Mouse (Mus musculus) liver, embryonic 13.5 days (tissue): Measurements from ENCODE around the gene 1810030O07Rik. TPM values are rescaled to one million over a fixed set of nuclear protein-coding genes. Genes with fewer than 3 reads are reported as not detected.
A peak's percentile ranks its signal among the peaks of the same experiment; 100 is the strongest.

Experiments
- ATAC-seq: fragments of 200-750 bp; cut with Nextera tagmentation; 2 replicates; pipeline ENCODE4 v1.8.0; 2017; ENCODE audit warnings: low read depth, mild to moderate bottlenecking, moderate number of reproducible peaks, moderate library complexity
- DNase-seq: peaks from one replicate; pipeline ENCODE4 v3.0.0; 2022
- H3K27ac ChIP-seq: fragments of 300-500 bp; sonication (generic); 2 replicates; pipeline ENCODE4 v1.5.1; 2015; ENCODE audit warnings: moderate library complexity, mild to moderate bottlenecking, inconsistent platforms
- H3K27me3 ChIP-seq: fragments of 300-500 bp; sonication (generic); 2 replicates; pipeline ENCODE4 v1.6.1; 2015; ENCODE audit warnings: mild to moderate bottlenecking, inconsistent platforms
- H3K36me3 ChIP-seq: fragments of 300-500 bp; sonication (generic); 2 replicates; pipeline ENCODE4 v1.6.1; 2015; ENCODE audit warnings: mild to moderate bottlenecking, inconsistent platforms
- H3K4me1 ChIP-seq: fragments of 300-500 bp; sonication (generic); replicated peaks from 2 replicates; pipeline ENCODE4 v1.6.1; 2015; ENCODE audit warnings: inconsistent platforms
- H3K4me2 ChIP-seq: fragments of 300-500 bp; sonication (generic); 2 replicates; pipeline ENCODE4 v1.6.1; 2015; ENCODE audit warnings: inconsistent platforms, mild to moderate bottlenecking, moderate library complexity
- H3K4me3 ChIP-seq: fragments of 300-500 bp; sonication (generic); replicated peaks from 2 replicates; pipeline ENCODE4 v1.5.1; 2015; ENCODE audit warnings: mild to moderate bottlenecking, inconsistent platforms
- H3K9ac ChIP-seq: fragments of 300-500 bp; sonication (generic); 2 replicates; pipeline ENCODE4 v1.6.1; 2015; ENCODE audit warnings: mild to moderate bottlenecking, inconsistent platforms
- H3K9me3 ChIP-seq: fragments of 300-500 bp; sonication (generic); replicated peaks from 2 replicates; pipeline ENCODE4 v1.6.1; 2016; ENCODE audit warnings: inconsistent platforms
- WGBS: fragments of 180-500 bp; shearing (Covaris S2); methylation state at CpG from one replicate; pipeline ENCODE4 v1.1.7; 2015; ENCODE audit not compliant: insufficient replicate concordance; 5-methylcytosine and 5-hydroxymethylcytosine counted together
- polyA plus RNA-seq: library from polyadenylated mRNA; unstranded; fragments of >200 nt; fragmentation: Nextera tagmentation; extraction: Ambion mirVana; gene quantifications from 2 replicates; pipeline ENCODE4 v1.2.1, GENCODE M21; 2015

1810030O07Rik gene
- 15.0 and 17.1 TPM in 2 replicates for polyA plus RNA-seq

- H3K9me3 ChIP-seq: no peaks in the 10 kb centered on the region
- peak; percentile 80 for DNase-seq
- H3K4me3 ChIP-seq: peak within 1 kb of the TSS; percentile 77
- peaks cover 10% of the 10 kb centered on the region; the same call in 1 of the 2 replicates for H3K36me3 ChIP-seq
- 8% methylated on average over 42 of the region's 42 CpGs for WGBS
- H3K27me3 ChIP-seq: no peaks in the 10 kb centered on the region
- peak within 1 kb of the TSS; percentile 91 for H3K27ac ChIP-seq
- H3K9ac ChIP-seq: peak within 1 kb of the TSS; percentile 80
- ATAC-seq: peak; percentile 100
- peaks cover 10% of the 10 kb centered on the region for H3K4me1 ChIP-seq
- H3K4me2 ChIP-seq: peak within 1 kb of the TSS; percentile 71
Measured at GRCm38 (mm10) chrX:12673054-12673775, at the start of gene 1810030O07Rik. TSS of gene 1810030O07Rik (minus strand) at chrX:12673668.

GRCm38 (mm10) chrX:12716036-12716435 lies 42.6 kb upstream of the 1810030O07Rik start:
- H3K4me3 ChIP-seq: no peak overlapping the region
- H3K27me3 ChIP-seq: no peaks in the 10 kb centered on the region
- ATAC-seq (no peak), DNase-seq (no peak)
- H3K9me3 ChIP-seq: no peaks in the 10 kb centered on the region
- WGBS: 72% methylated on average over 4 of the region's 4 CpGs
- H3K36me3 ChIP-seq: peaks cover 31% of the 10 kb centered on the region
- no peak overlapping the region for H3K4me2 ChIP-seq
- H3K4me1 ChIP-seq: no peaks in the 10 kb centered on the region
- H3K9ac ChIP-seq: no peak overlapping the region
- no peak overlapping the region for H3K27ac ChIP-seq

- Histone ChIP-seq H3K27ac (no peak overlapping the region), H3K9me3 (no peaks in the 10 kb centered on the region), H3K27me3 (no peaks in the 10 kb centered on the region), H3K9ac (no peak overlapping the region), H3K36me3 (peaks cover 26% of the 10 kb centered on the region), H3K4me3 (no peak overlapping the region), H3K4me2 (no peak overlapping the region), H3K4me1 (no peaks in the 10 kb centered on the region)
- ATAC-seq (no peak), DNase-seq (no peak)
- 86% methylated on average over 7 of the region's 7 CpGs for WGBS
Measured at GRCm38 (mm10) chrX:12713796-12714195, 40.3 kb upstream of the 1810030O07Rik start.

GRCm38 (mm10) chrX:12686910-12687309 lies 13.4 kb upstream of the 1810030O07Rik start:
- no peaks in the 10 kb centered on the region for H3K9me3 ChIP-seq
- no peaks in the 10 kb centered on the region for H3K4me1 ChIP-seq
- 73% methylated on average over 8 of the region's 8 CpGs for whole genome bisulfite sequencing
- H3K4me2 ChIP-seq: no peak overlapping the region
- peaks cover 30% of the 10 kb centered on the region for H3K36me3 ChIP-seq
- H3K27ac ChIP-seq: no peak overlapping the region
- no peak overlapping the region for H3K4me3 ChIP-seq
- H3K27me3 ChIP-seq: no peaks in the 10 kb centered on the region
- no peak overlapping the region for H3K9ac ChIP-seq
- no peak for ATAC-seq
- no peak for DNase-seq

GRCm38 (mm10) chrX:12686071-12686470 lies 12.6 kb upstream of the 1810030O07Rik start:
- H3K4me1 ChIP-seq: no peaks in the 10 kb centered on the region
- no peak overlapping the region for H3K9ac ChIP-seq
- no peak overlapping the region for H3K4me3 ChIP-seq
- no peak overlapping the region for H3K27ac ChIP-seq
- DNase-seq: no peak
- no peak for ATAC-seq
- no peaks in the 10 kb centered on the region for H3K9me3 ChIP-seq
- peaks cover 29% of the 10 kb centered on the region for H3K36me3 ChIP-seq
- H3K4me2 ChIP-seq: no peak overlapping the region
- no peaks in the 10 kb centered on the region for H3K27me3 ChIP-seq

GRCm38 (mm10) chrX:12677396-12677795 lies 3.9 kb upstream of the 1810030O07Rik start:
- H3K36me3 ChIP-seq: peaks cover 3% of the 10 kb centered on the region; the same call in 1 of the 2 replicates
- DNase-seq: peak; percentile 28
- ATAC-seq: no peak
- 27% methylated on average over 6 of the region's 6 CpGs for WGBS
- H3K27ac ChIP-seq: no peak overlapping the region
- no peaks in the 10 kb centered on the region for H3K27me3 ChIP-seq
- H3K9me3 ChIP-seq: no peaks in the 10 kb centered on the region
- H3K4me2 ChIP-seq: no peak overlapping the region
- H3K4me1 ChIP-seq: peaks cover 8% of the 10 kb centered on the region
- H3K9ac ChIP-seq: no peak overlapping the region
- no peak overlapping the region for H3K4me3 ChIP-seq

GRCm38 (mm10) chrX:12653879-12654278 lies 19.6 kb downstream of the 1810030O07Rik start:
- WGBS: 65% methylated on average over 2 of the region's 2 CpGs
- H3K36me3 ChIP-seq: peaks cover 34% of the 10 kb centered on the region
- no peak overlapping the region for H3K27ac ChIP-seq
- no peaks in the 10 kb centered on the region for H3K9me3 ChIP-seq
- ATAC-seq (no peak), DNase-seq (no peak)
- no peak overlapping the region for H3K4me3 ChIP-seq
- H3K9ac ChIP-seq: no peak overlapping the region
- H3K4me1 ChIP-seq: no peaks in the 10 kb centered on the region
- no peak overlapping the region for H3K4me2 ChIP-seq
- H3K27me3 ChIP-seq: no peaks in the 10 kb centered on the region

- ATAC-seq: no peak
- Histone ChIP-seq H3K4me1 (no peaks in the 10 kb centered on the region), H3K9me3 (no peaks in the 10 kb centered on the region), H3K36me3 (peaks cover 19% of the 10 kb centered on the region), H3K9ac (no peak overlapping the region), H3K27me3 (no peaks in the 10 kb centered on the region), H3K4me3 (no peak overlapping the region), H3K4me2 (no peak overlapping the region), H3K27ac (no peak overlapping the region)
- 79% methylated on average over 16 of the region's 16 CpGs for WGBS
- no peak for DNase-seq
Measured at GRCm38 (mm10) chrX:12651906-12652305, 21.6 kb downstream of the 1810030O07Rik start.

- H3K36me3 ChIP-seq: no peaks in the 10 kb centered on the region
- 60% methylated on average over 12 of the region's 12 CpGs for WGBS
- no peak overlapping the region for H3K4me2 ChIP-seq
- H3K27me3 ChIP-seq: no peaks in the 10 kb centered on the region
- H3K9me3 ChIP-seq: no peaks in the 10 kb centered on the region
- H3K9ac ChIP-seq: no peak overlapping the region
- ATAC-seq: no peak
- H3K4me3 ChIP-seq: no peak overlapping the region
- no peak overlapping the region for H3K27ac ChIP-seq
- no peak for DNase-seq
- no peaks in the 10 kb centered on the region for H3K4me1 ChIP-seq
Measured at GRCm38 (mm10) chrX:12645531-12646304, 27.8 kb downstream of the 1810030O07Rik start.

GRCm38 (mm10) chrX:12644976-12645375 lies 28.5 kb downstream of the 1810030O07Rik start:
- Histone ChIP-seq H3K4me3 (no peak overlapping the region), H3K27ac (no peak overlapping the region), H3K4me1 (no peaks in the 10 kb centered on the region), H3K4me2 (no peak overlapping the region), H3K9me3 (no peaks in the 10 kb centered on the region), H3K9ac (no peak overlapping the region), H3K36me3 (no peaks in the 10 kb centered on the region), H3K27me3 (no peaks in the 10 kb centered on the region)
- ATAC-seq: no peak
- DNase-seq: no peak
- 31% methylated on average over 2 of the region's 2 CpGs for WGBS

- Histone ChIP-seq H3K4me3 (no peak overlapping the region), H3K9me3 (no peaks in the 10 kb centered on the region), H3K4me1 (no peaks in the 10 kb centered on the region), H3K4me2 (no peak overlapping the region), H3K27ac (no peak overlapping the region), H3K27me3 (no peaks in the 10 kb centered on the region), H3K36me3 (no peaks in the 10 kb centered on the region), H3K9ac (no peak overlapping the region)
- WGBS: 52% methylated on average over 4 of the region's 4 CpGs
- DNase-seq (no peak), ATAC-seq (no peak)
Measured at GRCm38 (mm10) chrX:12625131-12625530, 48.3 kb downstream of the 1810030O07Rik start.
